Mouse (Mus musculus): ENCODE results near the gene Dnaja2. TPM values are rescaled to one million over a fixed set of nuclear protein-coding genes. Genes with fewer than 3 reads are reported as not detected.

Dnaja2 gene
- polyA plus RNA-seq, 1 experiment, result 8.5 TPM

DNA sequence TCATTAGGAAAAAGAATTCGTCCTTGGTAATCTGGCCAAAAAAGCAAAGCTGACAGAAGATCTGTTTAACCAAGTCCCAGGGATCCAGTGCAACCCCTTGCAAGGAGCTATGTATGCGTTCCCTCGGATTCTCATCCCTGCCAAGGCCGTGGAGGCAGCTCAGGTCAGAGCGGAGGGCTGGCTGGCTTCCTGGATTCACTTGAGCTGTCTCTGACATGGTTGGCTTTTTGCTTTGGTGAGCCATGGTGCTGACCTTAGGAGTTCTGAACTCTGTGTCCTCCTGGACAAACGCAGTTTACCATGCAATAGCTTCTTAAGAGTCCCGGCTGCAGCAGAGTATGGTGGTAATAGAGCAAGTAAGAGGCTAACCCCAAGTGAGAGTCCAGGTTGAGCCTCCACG lies 33.8 kb downstream of the Dnaja2 start:
- no peak for TF ChIP-seq POLR2A (IDR thresholded peaks at IDR 0.05; ENCODE audit: low read depth, low read length)
- TF ChIP-seq CTCF (IDR thresholded peaks at IDR 0.05; ENCODE audit: extremely low read depth, insufficient read depth, insufficient read length, insufficient replicate concordance), result no peak
- Histone ChIP-seq H3K4me3 (ENCODE audit: extremely low read depth, insufficient read depth, insufficient read length) (no peak overlapping the region), H3K27me3 (ENCODE audit: control insufficient read depth, insufficient read depth, low read length) (no peaks in the 10 kb centered on the region), H3K27ac (ENCODE audit: insufficient read depth, low read length) (no peak overlapping the region), H3K36me3 (ENCODE audit: control insufficient read depth, insufficient read depth, low read length) (no peaks in the 10 kb centered on the region), H3K4me1 (ENCODE audit: control insufficient read depth, insufficient read depth, insufficient read length) (no peaks in the 10 kb centered on the region)
- DNase-seq (ENCODE audit: low read depth in 1 of 2, low spot score in 2 of 2), result no peak
- WGBS, result 90% methylated on average over 8 of the region's 8 CpGs

DNA sequence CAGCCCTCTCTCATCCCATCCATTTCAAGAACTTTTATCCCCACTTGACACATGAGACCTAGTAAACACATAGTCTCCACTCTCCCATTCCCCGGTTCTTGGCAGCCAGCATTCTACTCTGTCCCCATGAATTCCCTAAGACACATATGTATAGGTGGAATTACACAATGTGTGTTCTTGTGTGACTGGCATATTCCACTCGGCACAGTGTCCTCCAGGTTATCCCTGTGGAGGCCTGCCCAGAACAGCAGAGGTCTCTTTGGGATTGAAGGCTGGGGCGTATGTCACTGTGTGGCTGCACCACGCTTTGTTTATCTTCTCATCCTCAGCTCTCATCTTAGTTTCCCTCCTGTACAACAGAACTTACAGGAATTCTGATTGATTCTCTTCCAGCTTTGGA lies 34.6 kb downstream of the Dnaja2 start:
- WGBS, result 93% methylated on average over 4 of the region's 4 CpGs
- Histone ChIP-seq H3K27me3 (ENCODE audit: control insufficient read depth, insufficient read depth, low read length) (no peaks in the 10 kb centered on the region), H3K36me3 (ENCODE audit: control insufficient read depth, insufficient read depth, low read length) (no peaks in the 10 kb centered on the region), H3K27ac (ENCODE audit: insufficient read depth, low read length) (no peak overlapping the region), H3K4me1 (ENCODE audit: control insufficient read depth, insufficient read depth, insufficient read length) (no peaks in the 10 kb centered on the region), H3K4me3 (ENCODE audit: extremely low read depth, insufficient read depth, insufficient read length) (no peak overlapping the region)
- TF ChIP-seq CTCF (IDR thresholded peaks at IDR 0.05; ENCODE audit: extremely low read depth, insufficient read depth, insufficient read length, insufficient replicate concordance) (no peak), POLR2A (IDR thresholded peaks at IDR 0.05; ENCODE audit: low read depth, low read length) (no peak)
- no peak for DNase-seq (ENCODE audit: low read depth in 1 of 2, low spot score in 2 of 2)

DNA sequence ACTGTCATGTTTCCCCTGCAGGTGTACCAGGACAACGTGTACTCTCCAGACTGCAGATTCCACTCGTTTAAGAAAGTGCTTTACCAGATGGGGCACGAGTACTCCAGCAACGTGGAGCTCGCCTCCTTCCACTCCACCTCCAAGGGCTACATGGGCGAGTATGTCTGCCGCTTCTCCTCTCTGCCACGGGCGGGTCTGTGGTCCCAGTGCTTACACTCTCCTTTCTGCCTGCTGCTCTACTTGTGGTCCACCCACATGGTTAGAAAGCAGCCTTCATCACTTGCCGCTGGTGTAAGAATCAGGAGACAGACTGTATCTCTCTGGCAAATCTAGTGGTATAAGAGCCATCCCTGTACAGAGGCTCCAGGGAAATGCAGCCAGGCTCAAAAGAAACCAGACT lies 37.2 kb downstream of the Dnaja2 start:
- H3K36me3 ChIP-seq (ENCODE audit: control insufficient read depth, insufficient read depth, low read length), result no peaks in the 10 kb centered on the region
- DNase-seq (ENCODE audit: low read depth in 1 of 2, low spot score in 2 of 2), result no peak
- H3K27ac ChIP-seq (ENCODE audit: insufficient read depth, low read length), result no peak overlapping the region
- no peaks in the 10 kb centered on the region for H3K4me1 ChIP-seq (ENCODE audit: control insufficient read depth, insufficient read depth, insufficient read length)
- TF ChIP-seq POLR2A (IDR thresholded peaks at IDR 0.05; ENCODE audit: low read depth, low read length) (no peak), CTCF (IDR thresholded peaks at IDR 0.05; ENCODE audit: extremely low read depth, insufficient read depth, insufficient read length, insufficient replicate concordance) (no peak)
- H3K27me3 ChIP-seq (ENCODE audit: control insufficient read depth, insufficient read depth, low read length), result no peaks in the 10 kb centered on the region
- no peak overlapping the region for H3K4me3 ChIP-seq (ENCODE audit: extremely low read depth, insufficient read depth, insufficient read length)
- WGBS, result 89% methylated on average over 10 of the region's 10 CpGs

DNA sequence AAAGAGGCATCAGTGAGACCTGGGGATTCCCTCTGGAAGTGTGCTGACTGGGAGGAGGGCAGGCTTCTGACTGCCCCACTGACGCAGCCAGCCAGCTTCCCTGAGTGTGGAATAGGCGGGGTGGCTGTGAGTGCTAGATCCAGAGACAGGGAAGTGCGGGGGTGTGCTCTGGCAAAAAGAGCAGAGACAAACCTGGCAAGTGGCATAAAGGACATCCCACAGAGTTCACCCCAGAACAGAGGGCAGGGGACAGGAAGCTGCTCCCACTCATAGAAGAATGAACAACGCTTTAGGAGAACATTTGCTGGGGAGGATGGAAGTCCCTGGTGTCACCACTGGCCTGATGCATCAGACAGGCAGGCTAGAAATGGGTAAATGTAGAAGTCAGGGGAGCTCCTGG lies 37.8 kb downstream of the Dnaja2 start:
- no peak for DNase-seq (ENCODE audit: low read depth in 1 of 2, low spot score in 2 of 2)
- H3K27ac ChIP-seq (ENCODE audit: insufficient read depth, low read length), result no peak overlapping the region
- H3K36me3 ChIP-seq (ENCODE audit: control insufficient read depth, insufficient read depth, low read length), result no peaks in the 10 kb centered on the region
- H3K27me3 ChIP-seq (ENCODE audit: control insufficient read depth, insufficient read depth, low read length), result no peaks in the 10 kb centered on the region
- WGBS, result 87% methylated on average over 4 of the region's 4 CpGs
- H3K4me3 ChIP-seq (ENCODE audit: extremely low read depth, insufficient read depth, insufficient read length), result no peak overlapping the region
- TF ChIP-seq CTCF (IDR thresholded peaks at IDR 0.05; ENCODE audit: extremely low read depth, insufficient read depth, insufficient read length, insufficient replicate concordance) (no peak), POLR2A (IDR thresholded peaks at IDR 0.05; ENCODE audit: low read depth, low read length) (no peak)
- no peaks in the 10 kb centered on the region for H3K4me1 ChIP-seq (ENCODE audit: control insufficient read depth, insufficient read depth, insufficient read length)

DNA sequence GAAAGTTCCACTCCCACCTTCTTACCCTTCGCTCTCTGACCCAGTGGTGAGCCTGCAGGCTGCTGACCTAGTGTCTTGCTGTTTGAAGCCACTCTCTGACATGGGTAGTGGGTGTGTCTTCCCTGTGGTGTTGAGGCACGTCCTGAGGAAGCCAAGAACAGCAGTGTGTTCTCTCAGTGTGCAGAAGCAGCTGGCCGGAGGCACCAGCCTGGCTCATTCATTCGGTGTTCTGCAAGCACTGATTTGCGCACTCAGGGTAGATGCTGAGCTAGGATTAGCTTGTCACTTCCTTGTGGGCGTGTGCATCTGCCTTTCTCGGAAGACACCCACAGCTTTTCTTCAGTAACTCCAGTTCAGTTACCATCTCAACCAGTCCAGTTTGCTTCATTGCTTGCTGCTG lies 39.8 kb downstream of the Dnaja2 start:
- no peaks in the 10 kb centered on the region for H3K4me1 ChIP-seq (ENCODE audit: control insufficient read depth, insufficient read depth, insufficient read length)
- no peaks in the 10 kb centered on the region for H3K36me3 ChIP-seq (ENCODE audit: control insufficient read depth, insufficient read depth, low read length)
- 40% methylated on average over 7 of the region's 7 CpGs for WGBS
- no peak for DNase-seq (ENCODE audit: low read depth in 1 of 2, low spot score in 2 of 2)
- TF ChIP-seq POLR2A (IDR thresholded peaks at IDR 0.05; ENCODE audit: low read depth, low read length), result no peak
- TF ChIP-seq CTCF (IDR thresholded peaks at IDR 0.05; ENCODE audit: extremely low read depth, insufficient read depth, insufficient read length, insufficient replicate concordance), result no peak
- H3K4me3 ChIP-seq (ENCODE audit: extremely low read depth, insufficient read depth, insufficient read length), result no peak overlapping the region
- no peaks in the 10 kb centered on the region for H3K27me3 ChIP-seq (ENCODE audit: control insufficient read depth, insufficient read depth, low read length)
- H3K27ac ChIP-seq (ENCODE audit: insufficient read depth, low read length), result no peak overlapping the region

DNA sequence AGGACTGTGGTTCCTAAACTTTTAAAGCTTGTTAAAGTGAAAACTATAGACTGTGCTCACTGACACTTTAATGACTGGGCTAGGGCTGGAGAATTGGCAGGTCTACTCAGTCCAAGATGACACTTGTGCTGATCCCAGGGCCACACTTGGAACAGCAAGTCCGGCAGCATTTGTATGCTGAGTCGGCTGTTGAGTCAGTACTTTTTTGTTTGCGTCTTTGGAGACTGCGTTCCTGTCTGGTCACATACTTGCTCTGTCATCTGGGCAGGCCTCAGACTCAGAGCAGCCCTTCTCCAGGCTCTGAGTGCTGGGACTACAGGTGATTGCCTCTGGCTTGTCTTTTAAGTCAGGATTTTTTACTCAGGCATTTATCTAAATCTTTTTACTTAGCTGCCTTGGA lies 41.9 kb downstream of the Dnaja2 start:
- no peak overlapping the region for H3K27ac ChIP-seq (ENCODE audit: insufficient read depth, low read length)
- H3K4me3 ChIP-seq (ENCODE audit: extremely low read depth, insufficient read depth, insufficient read length), result no peak overlapping the region
- DNase-seq (ENCODE audit: low read depth in 1 of 2, low spot score in 2 of 2), result no peak
- H3K27me3 ChIP-seq (ENCODE audit: control insufficient read depth, insufficient read depth, low read length), result no peaks in the 10 kb centered on the region
- H3K36me3 ChIP-seq (ENCODE audit: control insufficient read depth, insufficient read depth, low read length), result no peaks in the 10 kb centered on the region
- TF ChIP-seq CTCF (IDR thresholded peaks at IDR 0.05; ENCODE audit: extremely low read depth, insufficient read depth, insufficient read length, insufficient replicate concordance) (no peak), POLR2A (IDR thresholded peaks at IDR 0.05; ENCODE audit: low read depth, low read length) (no peak)
- 85% methylated on average over 4 of the region's 4 CpGs for WGBS
- H3K4me1 ChIP-seq (ENCODE audit: control insufficient read depth, insufficient read depth, insufficient read length), result no peaks in the 10 kb centered on the region

DNA sequence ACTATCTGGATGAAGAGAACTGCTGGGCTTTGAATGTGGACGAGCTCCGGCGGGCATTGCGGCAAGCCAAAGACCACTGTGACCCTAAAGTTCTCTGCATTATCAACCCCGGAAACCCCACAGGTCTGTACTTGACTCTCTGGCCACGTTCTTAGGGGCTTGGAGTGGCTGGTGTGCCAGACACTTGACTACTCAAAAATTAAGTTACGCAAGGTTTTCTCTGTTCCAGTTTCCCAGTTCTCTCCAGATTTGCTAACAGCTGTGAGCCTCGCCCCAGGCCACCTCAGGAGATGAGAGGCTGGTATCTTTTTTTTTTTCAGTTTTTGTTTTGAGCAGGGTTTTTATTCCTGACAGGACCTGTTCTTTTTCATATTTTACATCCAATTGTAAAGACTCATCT lies 42.9 kb downstream of the Dnaja2 start:
- DNase-seq (ENCODE audit: low read depth in 1 of 2, low spot score in 2 of 2), result no peak
- H3K4me3 ChIP-seq (ENCODE audit: extremely low read depth, insufficient read depth, insufficient read length), result no peak overlapping the region
- TF ChIP-seq POLR2A (IDR thresholded peaks at IDR 0.05; ENCODE audit: low read depth, low read length) (no peak), CTCF (IDR thresholded peaks at IDR 0.05; ENCODE audit: extremely low read depth, insufficient read depth, insufficient read length, insufficient replicate concordance) (no peak)
- 93% methylated on average over 8 of the region's 8 CpGs for WGBS
- no peaks in the 10 kb centered on the region for H3K4me1 ChIP-seq (ENCODE audit: control insufficient read depth, insufficient read depth, insufficient read length)
- H3K27ac ChIP-seq (ENCODE audit: insufficient read depth, low read length), result no peak overlapping the region
- H3K36me3 ChIP-seq (ENCODE audit: control insufficient read depth, insufficient read depth, low read length), result no peaks in the 10 kb centered on the region
- H3K27me3 ChIP-seq (ENCODE audit: control insufficient read depth, insufficient read depth, low read length), result no peaks in the 10 kb centered on the region

All from spleen, adult 2 months (tissue).